Mouse (Mus musculus) C2C12 (cell line): ENCODE results near the gene Sost. TPM values are rescaled to one million over a fixed set of nuclear protein-coding genes. Genes with fewer than 3 reads are reported as not detected.

Source experiments
- H3K27me3 ChIP-seq: one replicate; pipeline ENCODE4 v1.6.1; 2011; ENCODE audit not compliant: control insufficient read depth, insufficient read depth, insufficient read length
- H3K36me3 ChIP-seq: one replicate; pipeline ENCODE4 v1.6.1; 2011; ENCODE audit not compliant: control insufficient read depth, insufficient read depth
- H3K4me3 ChIP-seq: one replicate; pipeline ENCODE4 v1.5.1; 2011; ENCODE audit warnings: mild to moderate bottlenecking, control low read depth; ENCODE audit not compliant: poor library complexity, insufficient read depth, severe bottlenecking
- H3K79me2 ChIP-seq: one replicate; pipeline ENCODE4 v1.6.1; 2011; ENCODE audit not compliant: control insufficient read depth, insufficient read depth
- H3K79me3 ChIP-seq: one replicate; pipeline ENCODE4 v1.6.1; 2011; ENCODE audit warnings: low read depth, control low read depth
- H3ac ChIP-seq: one replicate; pipeline ENCODE3; 2011; ENCODE audit warnings: low read depth; ENCODE audit not compliant: control insufficient read depth, insufficient read length
- CEBPB ChIP-seq: IDR thresholded peaks from one replicate; pipeline ENCODE4 v1.6.1; 2011; ENCODE audit warnings: low read depth, mild to moderate bottlenecking, control low read depth, moderate library complexity
- CTCF ChIP-seq: IDR thresholded peaks from one replicate; pipeline ENCODE4 v1.5.1; 2011; ENCODE audit not compliant: control insufficient read depth, insufficient read depth, insufficient read length
- FOSL1 ChIP-seq: IDR thresholded peaks from one replicate; pipeline ENCODE4 v1.8.0; 2011; ENCODE audit warnings: mild to moderate bottlenecking, low read length; ENCODE audit not compliant: poor library complexity, insufficient read depth, severe bottlenecking
- MAX ChIP-seq: IDR thresholded peaks from one replicate; pipeline ENCODE4 v1.6.1; 2011; ENCODE audit warnings: mild to moderate bottlenecking, control low read depth
- MYOD1 ChIP-seq: IDR thresholded peaks from one replicate; pipeline ENCODE4 v1.6.1; 2011; ENCODE audit warnings: low read depth; ENCODE audit not compliant: control insufficient read depth, insufficient read length
- MYOG ChIP-seq: IDR thresholded peaks from one replicate; pipeline ENCODE4 v1.6.1; 2011; ENCODE audit not compliant: control insufficient read depth, insufficient read length; ENCODE audit errors: extremely low read depth
- USF1 ChIP-seq: IDR thresholded peaks from one replicate; pipeline ENCODE4 v1.6.1; 2011; ENCODE audit warnings: low read depth, mild to moderate bottlenecking, control low read depth, moderate library complexity
- polyA plus RNA-seq: library from polyadenylated mRNA; unstranded; fragments of >200 nt; fragmentation: generic; extraction: Trizol; gene quantifications from one replicate; pipeline ENCODE4 v1.2.1, GENCODE M21; 2012; ENCODE audit warnings: missing spikeins

The Sost gene
- polyA plus RNA-seq, 1 experiment = 0.02 TPM

- Histone ChIP-seq H3K4me3 (no peak overlapping the region), H3K79me2 (peaks cover 24% of the 10 kb centered on the region), H3K27me3 (no peaks in the 10 kb centered on the region), H3ac (no peak overlapping the region), H3K79me3 (peaks cover 14% of the 10 kb centered on the region), H3K36me3 (peaks cover 43% of the 10 kb centered on the region)
- no peak for TF ChIP-seq MYOD1
Measured at GRCm38 (mm10) chr11:101980603-101981157, 13.9 kb upstream of the Sost start.

GRCm38 (mm10) chr11:101979140-101979539 is 12.3 kb upstream of the Sost start:
- Histone ChIP-seq H3K79me3 (peaks cover 14% of the 10 kb centered on the region), H3K36me3 (peaks cover 47% of the 10 kb centered on the region), H3ac (no peak overlapping the region), H3K27me3 (no peaks in the 10 kb centered on the region), H3K79me2 (peaks cover 24% of the 10 kb centered on the region), H3K4me3 (no peak overlapping the region)
- TF ChIP-seq FOSL1 (no peak), CEBPB (no peak), USF1 (no peak)

DNA sequence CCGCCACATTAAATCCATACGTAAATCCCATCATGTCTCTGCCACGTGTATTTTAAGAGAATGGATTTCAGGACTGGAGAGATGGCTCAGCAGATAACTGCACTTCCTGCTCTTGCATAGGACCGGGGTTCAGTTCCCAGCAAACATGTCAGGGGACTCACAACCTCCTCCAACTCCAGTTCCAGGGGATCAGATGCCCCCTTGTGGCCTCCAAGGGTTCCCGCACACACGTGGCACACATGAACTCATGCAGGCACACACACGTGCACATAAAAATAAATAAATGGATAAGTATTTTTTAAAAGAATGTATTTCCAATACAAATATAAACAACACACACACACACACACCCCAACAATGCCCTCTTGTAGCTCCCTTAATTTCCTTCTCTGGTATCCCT is 10.1 kb upstream of the Sost start:
- H3K36me3 ChIP-seq = peaks cover 53% of the 10 kb centered on the region
- no peaks in the 10 kb centered on the region for H3K27me3 ChIP-seq
- no peaks in the 10 kb centered on the region for H3K79me3 ChIP-seq
- peaks cover 5% of the 10 kb centered on the region for H3K79me2 ChIP-seq
- H3ac ChIP-seq = no peak overlapping the region
- no peak overlapping the region for H3K4me3 ChIP-seq
- TF ChIP-seq MYOG (no peak), CTCF (no peak), MYOD1 (no peak), MAX (no peak), CEBPB (no peak), FOSL1 (no peak), USF1 (no peak)

DNA sequence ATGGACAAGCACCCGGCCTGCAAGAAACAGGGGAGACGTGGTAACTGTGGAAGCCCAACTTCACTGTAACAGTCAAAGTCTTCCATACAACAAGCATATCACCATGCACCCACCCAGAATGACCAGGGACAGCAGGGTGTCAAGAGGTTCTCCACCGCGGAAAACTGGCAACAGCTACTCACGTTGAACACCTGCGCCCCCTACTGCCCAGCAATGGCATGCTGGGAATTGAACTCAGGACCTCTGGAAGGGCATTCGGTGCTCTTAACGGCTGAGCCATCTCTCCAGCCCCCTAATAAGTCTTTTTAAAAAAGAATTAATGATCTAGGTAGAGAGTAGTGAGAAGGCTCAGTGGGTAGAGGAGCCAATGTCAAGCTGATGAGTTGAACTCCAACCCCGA is 8.1 kb upstream of the Sost start:
- H3K36me3 ChIP-seq = peaks cover 36% of the 10 kb centered on the region
- H3K27me3 ChIP-seq = no peaks in the 10 kb centered on the region
- no peaks in the 10 kb centered on the region for H3K79me3 ChIP-seq
- TF ChIP-seq CTCF = no peak
- TF ChIP-seq MYOG = no peak
- no peak for TF ChIP-seq MYOD1
- TF ChIP-seq FOSL1 = no peak
- no peak for TF ChIP-seq CEBPB
- no peak for TF ChIP-seq USF1
- no peak overlapping the region for H3ac ChIP-seq
- H3K4me3 ChIP-seq = no peak overlapping the region
- H3K79me2 ChIP-seq = no peaks in the 10 kb centered on the region

- H3K79me3 ChIP-seq = no peaks in the 10 kb centered on the region
- no peaks in the 10 kb centered on the region for H3K27me3 ChIP-seq
- H3K79me2 ChIP-seq = no peaks in the 10 kb centered on the region
- no peak overlapping the region for H3ac ChIP-seq
- TF ChIP-seq MAX (no peak), CEBPB (no peak)
- peaks cover 29% of the 10 kb centered on the region for H3K36me3 ChIP-seq
- H3K4me3 ChIP-seq = no peak overlapping the region
Measured at GRCm38 (mm10) chr11:101974181-101974580, 7.4 kb upstream of the Sost start.

DNA sequence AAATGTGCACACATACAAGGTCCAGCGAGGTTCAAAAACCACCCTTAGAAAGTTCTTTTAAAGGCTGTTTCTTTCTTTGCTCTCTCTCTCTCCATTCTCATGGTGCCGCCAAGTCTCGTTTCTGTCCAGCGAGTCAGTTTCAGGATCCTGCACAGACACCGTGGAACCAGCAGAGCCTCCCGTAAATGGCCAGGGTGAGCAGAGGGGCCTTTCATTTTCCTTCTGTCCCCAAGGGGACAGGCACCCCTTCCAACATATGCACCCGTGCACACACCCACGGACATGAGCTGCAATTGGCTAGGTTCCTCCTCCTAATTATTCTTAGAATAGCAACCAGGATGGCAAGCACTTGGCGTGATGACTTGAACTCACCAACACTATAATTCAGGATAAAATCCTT is 6.7 kb upstream of the Sost start:
- Histone ChIP-seq H3K79me3 (no peaks in the 10 kb centered on the region), H3K79me2 (no peaks in the 10 kb centered on the region), H3K36me3 (peaks cover 24% of the 10 kb centered on the region), H3ac (no peak overlapping the region), H3K27me3 (peaks cover under 1% of the 10 kb centered on the region), H3K4me3 (no peak overlapping the region)
- TF ChIP-seq USF1 = no peak
- no peak for TF ChIP-seq MYOG
- TF ChIP-seq CEBPB = no peak
- no peak for TF ChIP-seq FOSL1
- TF ChIP-seq MAX = no peak
- TF ChIP-seq CTCF = no peak
- TF ChIP-seq MYOD1 = no peak

- H3K36me3 ChIP-seq = peaks cover 21% of the 10 kb centered on the region
- peaks cover 9% of the 10 kb centered on the region for H3K27me3 ChIP-seq
- no peaks in the 10 kb centered on the region for H3K79me3 ChIP-seq
- no peak overlapping the region for H3K4me3 ChIP-seq
- H3K79me2 ChIP-seq = no peaks in the 10 kb centered on the region
- no peak overlapping the region for H3ac ChIP-seq
- TF ChIP-seq CEBPB = no peak
- no peak for TF ChIP-seq MYOD1
- TF ChIP-seq MAX = no peak
- TF ChIP-seq USF1 = no peak
- TF ChIP-seq MYOG = no peak
- no peak for TF ChIP-seq FOSL1
- TF ChIP-seq CTCF = no peak
Measured at GRCm38 (mm10) chr11:101972651-101973050, 5.8 kb upstream of the Sost start.
